Mouse (Mus musculus): ENCODE results near the gene Gm49373. TPM values are rescaled to one million over a fixed set of nuclear protein-coding genes. Genes with fewer than 3 reads are reported as not detected.
A peak's percentile ranks its signal among the peaks of the same experiment; 100 is the strongest.

The Gm49373 gene
- polyA plus RNA-seq, 1 experiment, result 2.7 TPM

DNA sequence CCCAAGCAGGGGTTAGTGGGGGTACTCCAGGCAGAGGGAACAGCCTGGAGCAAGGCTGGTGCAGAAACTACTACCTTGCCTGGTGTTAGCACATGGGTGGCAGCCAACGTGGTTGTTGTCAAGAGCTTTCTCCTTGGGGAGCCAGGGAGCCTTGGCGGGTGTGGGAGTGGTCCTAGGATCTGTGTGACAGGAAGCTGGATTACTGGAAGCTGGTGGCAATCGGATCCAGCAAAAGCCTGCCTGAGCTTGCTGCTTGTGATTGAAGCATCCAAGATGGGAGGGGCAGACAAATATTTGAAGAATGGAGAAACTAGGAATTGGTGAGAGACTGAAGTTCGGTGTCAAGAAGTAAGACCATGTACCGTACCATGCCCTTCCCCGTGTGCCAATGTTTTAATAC, 50.6 kb downstream of the Gm49373 start:
- no peak overlapping the region for H3K4me3 ChIP-seq (ENCODE audit: insufficient read depth, low read length)
- no peak for TF ChIP-seq CTCF (IDR thresholded peaks at IDR 0.05; ENCODE audit: extremely low read depth, insufficient read depth, low read length)
- no peak for TF ChIP-seq POLR2A (IDR thresholded peaks at IDR 0.05; ENCODE audit: extremely low read depth, insufficient read depth, low read length)
- no peak overlapping the region for H3K27ac ChIP-seq (ENCODE audit: insufficient read depth, low read length)
- H3K4me1 ChIP-seq (ENCODE audit: control insufficient read depth, insufficient read depth, low read length), result no peaks in the 10 kb centered on the region

DNA sequence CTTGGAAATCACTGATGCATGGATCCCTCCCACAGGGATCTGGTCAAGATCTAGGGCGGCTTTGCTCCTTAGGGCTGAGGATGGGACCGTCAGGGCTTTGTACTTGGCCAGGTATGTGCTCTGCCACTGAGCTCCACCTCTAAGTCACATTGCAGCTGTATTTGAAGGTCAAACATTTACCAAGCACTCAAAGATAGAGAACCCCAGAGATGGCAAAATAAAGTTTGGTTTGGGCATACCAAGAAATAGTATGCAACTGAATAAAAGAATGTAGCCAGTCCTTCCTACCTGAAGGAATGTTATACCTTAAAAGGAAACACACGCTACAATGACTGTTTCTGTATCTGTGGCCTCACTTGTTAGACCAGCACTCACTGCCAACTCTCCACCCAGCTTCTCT, 51.5 kb downstream of the Gm49373 start:
- no peak overlapping the region for H3K27ac ChIP-seq (ENCODE audit: insufficient read depth, low read length)
- TF ChIP-seq CTCF (IDR thresholded peaks at IDR 0.05; ENCODE audit: extremely low read depth, insufficient read depth, low read length) (no peak), POLR2A (IDR thresholded peaks at IDR 0.05; ENCODE audit: extremely low read depth, insufficient read depth, low read length) (no peak)
- no peak overlapping the region for H3K4me3 ChIP-seq (ENCODE audit: insufficient read depth, low read length)
- no peaks in the 10 kb centered on the region for H3K4me1 ChIP-seq (ENCODE audit: control insufficient read depth, insufficient read depth, low read length)

GRCm38 (mm10) chr9:21018600-21018999, 54.3 kb downstream of the Gm49373 start:
- no peak overlapping the region for H3K27ac ChIP-seq (ENCODE audit: insufficient read depth, low read length)
- H3K4me3 ChIP-seq (ENCODE audit: insufficient read depth, low read length), result no peak overlapping the region
- no peak for TF ChIP-seq POLR2A (IDR thresholded peaks at IDR 0.05; ENCODE audit: extremely low read depth, insufficient read depth, low read length)
- H3K4me1 ChIP-seq (ENCODE audit: control insufficient read depth, insufficient read depth, low read length), result no peaks in the 10 kb centered on the region

GRCm38 (mm10) chr9:21017177-21017575, 55.7 kb downstream of the Gm49373 start:
- H3K27ac ChIP-seq (ENCODE audit: insufficient read depth, low read length), result no peak overlapping the region
- no peak overlapping the region for H3K4me3 ChIP-seq (ENCODE audit: insufficient read depth, low read length)
- TF ChIP-seq POLR2A (IDR thresholded peaks at IDR 0.05; ENCODE audit: extremely low read depth, insufficient read depth, low read length) (no peak), CTCF (IDR thresholded peaks at IDR 0.05; ENCODE audit: extremely low read depth, insufficient read depth, low read length) (no peak)

GRCm38 (mm10) chr9:21016331-21017176, 56.3 kb downstream of the Gm49373 start:
- Histone ChIP-seq H3K27ac (ENCODE audit: insufficient read depth, low read length) (no peak overlapping the region), H3K4me1 (ENCODE audit: control insufficient read depth, insufficient read depth, low read length) (no peaks in the 10 kb centered on the region), H3K4me3 (ENCODE audit: insufficient read depth, low read length) (peak overlapping the region; percentile 16)
- TF ChIP-seq POLR2A (IDR thresholded peaks at IDR 0.05; ENCODE audit: extremely low read depth, insufficient read depth, low read length) (no peak), CTCF (IDR thresholded peaks at IDR 0.05; ENCODE audit: extremely low read depth, insufficient read depth, low read length) (no peak)

More at GRCm38 (mm10) chr9:21017177-21017575, 55.7 kb downstream of the Gm49373 start:
- H3K4me1 ChIP-seq (ENCODE audit: control insufficient read depth, insufficient read depth, low read length), result no peaks in the 10 kb centered on the region

DNA sequence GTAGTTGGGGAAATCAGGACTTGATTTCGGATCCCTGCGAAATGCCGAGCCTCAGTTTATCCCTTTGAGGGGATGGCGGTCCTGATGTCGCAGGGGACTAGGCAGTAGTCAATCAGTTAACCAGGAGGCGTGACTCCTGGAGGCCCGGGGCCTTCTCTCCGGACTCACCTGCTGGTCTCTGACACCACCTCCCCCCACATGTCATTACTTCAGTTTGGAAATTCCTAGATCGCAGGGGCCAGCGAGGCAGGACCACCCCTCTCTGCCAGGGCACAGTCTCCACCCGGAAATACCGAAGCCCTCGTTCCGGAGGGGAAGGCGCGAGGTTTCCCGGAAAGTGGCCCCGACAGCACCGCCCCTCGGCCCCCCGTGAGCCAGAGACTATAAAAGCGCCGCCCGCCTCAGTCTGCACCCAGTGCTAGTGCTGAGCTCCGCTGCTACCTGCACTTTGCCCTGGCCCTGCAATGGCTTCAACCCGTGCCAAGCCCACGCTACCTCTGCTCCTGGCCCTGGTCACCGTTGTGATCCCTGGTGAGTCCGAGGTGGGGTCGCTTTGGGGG, 57.2 kb downstream of the Gm49373 start, which contains the start of gene Icam1:
TSS of gene Icam1 (plus strand) at position 415 of the 560 bp plus-strand sequence.
- Histone ChIP-seq H3K4me1 (ENCODE audit: control insufficient read depth, insufficient read depth, low read length) (no peaks in the 10 kb centered on the region), H3K4me3 (ENCODE audit: insufficient read depth, low read length) (peak within 1 kb of the TSS; percentile 16), H3K27ac (ENCODE audit: insufficient read depth, low read length) (no peak within 1 kb of the TSS)
- TF ChIP-seq POLR2A (IDR thresholded peaks at IDR 0.05; ENCODE audit: extremely low read depth, insufficient read depth, low read length) (0 out of 2 replicates have a peak, but pooled peaks have one; percentile 31), CTCF (IDR thresholded peaks at IDR 0.05; ENCODE audit: extremely low read depth, insufficient read depth, low read length) (no peak)

DNA sequence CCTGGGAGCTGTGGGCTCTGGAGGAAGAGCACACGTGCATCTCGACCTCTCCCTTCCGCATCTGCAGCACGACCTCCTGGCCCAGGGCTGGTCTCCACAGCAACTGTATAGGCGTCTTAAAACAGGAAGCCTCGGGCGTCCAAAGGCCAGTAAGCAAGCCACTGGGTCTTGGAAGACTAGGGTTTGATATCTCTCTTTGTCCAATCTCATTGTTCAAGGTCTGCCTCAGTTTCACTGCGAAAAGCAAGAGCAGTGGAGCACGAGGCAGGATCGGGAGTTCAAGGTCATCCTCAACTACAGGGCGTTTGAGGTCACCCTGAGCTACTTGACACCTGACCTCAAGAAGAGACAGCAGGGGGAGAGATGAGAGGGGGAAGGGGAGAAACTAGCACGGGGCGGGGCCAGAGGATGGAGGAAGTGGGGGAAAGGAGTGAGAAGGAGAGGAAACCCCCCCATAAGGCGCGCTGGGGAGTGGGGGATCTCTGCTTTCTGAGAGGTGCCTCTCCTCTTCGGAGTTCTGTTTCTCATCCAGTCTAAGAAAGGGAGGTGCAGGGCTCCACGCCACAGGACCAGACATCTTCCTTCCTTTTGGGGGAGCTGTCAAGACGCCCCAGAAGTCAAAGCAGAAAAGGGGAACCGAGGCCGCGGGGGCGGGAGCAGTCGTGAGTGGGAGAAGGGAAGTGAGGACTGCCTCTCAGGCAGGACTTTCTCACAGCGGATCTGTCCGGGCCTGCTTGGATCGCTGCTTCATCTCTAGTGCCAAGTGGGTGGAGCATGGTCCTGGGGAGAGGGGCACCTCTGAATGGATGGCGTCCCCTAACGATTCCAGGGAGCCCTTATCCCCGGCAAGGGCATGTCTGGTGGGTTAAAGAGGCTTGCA, 58.0 kb downstream of the Gm49373 start:
- TF ChIP-seq CTCF (IDR thresholded peaks at IDR 0.05; ENCODE audit: extremely low read depth, insufficient read depth, low read length) (no peak), POLR2A (IDR thresholded peaks at IDR 0.05; ENCODE audit: extremely low read depth, insufficient read depth, low read length) (no peak)
- H3K4me1 ChIP-seq (ENCODE audit: control insufficient read depth, insufficient read depth, low read length), result no peaks in the 10 kb centered on the region
- H3K27ac ChIP-seq (ENCODE audit: insufficient read depth, low read length), result no peak overlapping the region
- peak overlapping the region; percentile 16; the same call in 1 of the 2 replicates for H3K4me3 ChIP-seq (ENCODE audit: insufficient read depth, low read length)

Other genes with a start within 250 kb of the Gm49373 start
- 237 and 256 TPM in 2 replicates for gene A230050P20Rik, start 204.5 kb downstream of the Gm49373 start, polyA plus RNA-seq (2012; rRNA removed)
- gene Angptl6, start 193.4 kb downstream of the Gm49373 start, polyA plus RNA-seq (2012; rRNA removed), result 12.6 and 14.5 TPM in 2 replicates
- gene Ppan, start 184.9 kb downstream of the Gm49373 start, polyA plus RNA-seq (2012; rRNA removed), result 41.7 and 43.4 TPM in 2 replicates
- 114 and 115 TPM in 2 replicates for gene Eif3g, start 174.5 kb downstream of the Gm49373 start, polyA plus RNA-seq (2012; rRNA removed)
- gene Dnmt1, start 113.2 kb downstream of the Gm49373 start, polyA plus RNA-seq (2012; rRNA removed), result 31.7 and 31.9 TPM in 2 replicates
- 1.4 and 1.5 TPM in 2 replicates for gene S1pr2, start 96.3 kb downstream of the Gm49373 start, polyA plus RNA-seq (2012; rRNA removed)
- 108 and 109 TPM in 2 replicates for gene Mrpl4, start 70.4 kb downstream of the Gm49373 start, polyA plus RNA-seq (2012; rRNA removed)
- gene Icam1, start 57.1 kb downstream of the Gm49373 start, polyA plus RNA-seq (2012; rRNA removed), result 2.8 and 3.6 TPM in 2 replicates
- 1.7 and 2.3 TPM in 2 replicates for gene Icam4, start 43.7 kb downstream of the Gm49373 start, polyA plus RNA-seq (2012; rRNA removed)
- gene Icam5, start 41.0 kb downstream of the Gm49373 start, polyA plus RNA-seq (2012; rRNA removed), result 176 and 200 TPM in 2 replicates
- 1.8 and 2.1 TPM in 2 replicates for gene Zglp1, start 6.0 kb downstream of the Gm49373 start, polyA plus RNA-seq (2012; rRNA removed)
- gene Fdx1l, start 518 bp upstream of the Gm49373 start, polyA plus RNA-seq (2012; rRNA removed), result 157 and 160 TPM in 2 replicates
- 2.3 and 3.0 TPM in 2 replicates for gene Gm38431, start 18.9 kb upstream of the Gm49373 start, polyA plus RNA-seq (2012; rRNA removed)
- gene Raver1, start 18.9 kb upstream of the Gm49373 start, polyA plus RNA-seq (2012; rRNA removed), result 24.3 and 26.1 TPM in 2 replicates
- gene Tyk2, start 58.1 kb upstream of the Gm49373 start, polyA plus RNA-seq (2012; rRNA removed), result 16.4 and 18.6 TPM in 2 replicates
- 158 and 168 TPM in 2 replicates for gene Cdc37, start 76.9 kb upstream of the Gm49373 start, polyA plus RNA-seq (2012; rRNA removed)
- 77.0 and 80.1 TPM in 2 replicates for gene Pde4a, start 92.6 kb upstream of the Gm49373 start, polyA plus RNA-seq (2012; rRNA removed)
- gene Keap1, start 166.3 kb upstream of the Gm49373 start, polyA plus RNA-seq (2012; rRNA removed), result 62.3 and 65.9 TPM in 2 replicates
- gene S1pr5, start 175.3 kb upstream of the Gm49373 start, polyA plus RNA-seq (2012; rRNA removed), result 20.8 and 24.3 TPM in 2 replicates
- 40.3 and 42.7 TPM in 2 replicates for gene Atg4d, start 192.2 kb upstream of the Gm49373 start, polyA plus RNA-seq (2012; rRNA removed)
- gene Kri1, start 214.9 kb upstream of the Gm49373 start, polyA plus RNA-seq (2012; rRNA removed), result 42.6 and 47.2 TPM in 2 replicates
- gene Cdkn2d, start 218.3 kb upstream of the Gm49373 start, polyA plus RNA-seq (2012; rRNA removed), result 74.1 and 76.9 TPM in 2 replicates
- gene Ap1m2, start 239.2 kb upstream of the Gm49373 start, polyA plus RNA-seq (2012; rRNA removed), result 2.4 and 2.5 TPM in 2 replicates
- 54.1 and 55.3 TPM in 2 replicates for gene Slc44a2, start 247.6 kb upstream of the Gm49373 start, polyA plus RNA-seq (2012; rRNA removed)